Mouse (Mus musculus) olfactory bulb, adult 2 months (tissue): ENCODE data around the gene Fez2. TPM values are rescaled to one million over a fixed set of nuclear protein-coding genes. Genes with fewer than 3 reads are reported as not detected.

Source experiments
- H3K27ac ChIP-seq: fragments of 200-500 bp; 2 replicates; pipeline ENCODE4 v1.5.1; 2012; ENCODE audit warnings: low read depth, low read length; ENCODE audit not compliant: insufficient read depth
- H3K4me1 ChIP-seq: fragments of 200-500 bp; 2 replicates; pipeline ENCODE4 v1.6.1; 2012; ENCODE audit warnings: low read length; ENCODE audit not compliant: control insufficient read depth, insufficient read depth
- H3K4me3 ChIP-seq: fragments of 200-500 bp; 2 replicates; pipeline ENCODE4 v1.5.1; 2012; ENCODE audit warnings: mild to moderate bottlenecking, low read depth, low read length, moderate library complexity; ENCODE audit not compliant: insufficient read depth
- CTCF ChIP-seq: fragments of 200-500 bp; IDR thresholded peaks from 2 replicates; pipeline ENCODE4 v1.5.1; 2012; ENCODE audit warnings: low read depth, mild to moderate bottlenecking, low read length, moderate library complexity; ENCODE audit not compliant: insufficient read depth
- POLR2A ChIP-seq: fragments of 200-500 bp; IDR thresholded peaks from 2 replicates; pipeline ENCODE4 v1.6.1; 2012; ENCODE audit warnings: mild to moderate bottlenecking, low read depth, low read length, moderate library complexity; ENCODE audit not compliant: insufficient read depth
- WGBS: fragments of 180-500 bp; shearing (Covaris S2); methylation state at CpG from one replicate; pipeline ENCODE4 v1.1.7; 2018; 5-methylcytosine and 5-hydroxymethylcytosine counted together
- polyA plus RNA-seq: library from polyadenylated mRNA; stranded (reverse); fragments of >200 nt; gene quantifications from 2 replicates; pipeline ENCODE4 v1.2.4, GENCODE M21; 2012; ENCODE audit warnings: low replicate concordance; ENCODE audit not compliant: missing spikeins, insufficient read depth, insufficient read length

The Fez2 gene
- polyA plus RNA-seq, 1 experiment, result not detected

- Histone ChIP-seq H3K27ac (no peak overlapping the region), H3K4me3 (no peak overlapping the region), H3K4me1 (peaks cover 3% of the 10 kb centered on the region; the same call in 1 of the 2 replicates)
- TF ChIP-seq CTCF (no peak), POLR2A (no peak)
- WGBS, result 64% methylated on average over 4 of the region's 4 CpGs
Observed at GRCm38 (mm10) chr17:78401713-78402112, 16.2 kb downstream of the Fez2 start.

- H3K27ac ChIP-seq, result no peak overlapping the region
- 84% methylated on average over 6 of the region's 6 CpGs for WGBS
Observed at GRCm38 (mm10) chr17:78401311-78401710, 16.6 kb downstream of the Fez2 start.

GRCm38 (mm10) chr17:78400130-78400840 is 17.7 kb downstream of the Fez2 start:
- TF ChIP-seq CTCF, result no peak
- 82% methylated on average over 12 of the region's 12 CpGs for WGBS
- H3K4me1 ChIP-seq, result peaks cover 3% of the 10 kb centered on the region; the same call in 1 of the 2 replicates
- no peak overlapping the region for H3K4me3 ChIP-seq
- no peak overlapping the region for H3K27ac ChIP-seq

More at GRCm38 (mm10) chr17:78401311-78401710, 16.6 kb downstream of the Fez2 start:
- TF ChIP-seq CTCF (no peak), POLR2A (no peak)
- H3K4me3 ChIP-seq, result no peak overlapping the region
- peaks cover 3% of the 10 kb centered on the region; the same call in 1 of the 2 replicates for H3K4me1 ChIP-seq

- TF ChIP-seq CTCF (no peak), POLR2A (no peak)
- Histone ChIP-seq H3K27ac (no peak overlapping the region), H3K4me1 (no peaks in the 10 kb centered on the region), H3K4me3 (no peak overlapping the region)
- 88% methylated on average over 9 of the region's 9 CpGs for WGBS
Observed at GRCm38 (mm10) chr17:78392401-78393087, 25.4 kb downstream of the Fez2 start.

GRCm38 (mm10) chr17:78389573-78389972 is 28.4 kb downstream of the Fez2 start:
- no peak for TF ChIP-seq CTCF
- TF ChIP-seq POLR2A, result no peak
- no peak overlapping the region for H3K27ac ChIP-seq
- WGBS, result 93% methylated on average over 5 of the region's 5 CpGs

GRCm38 (mm10) chr17:78388101-78388847 is 29.7 kb downstream of the Fez2 start:
- no peak for TF ChIP-seq CTCF
- no peak for TF ChIP-seq POLR2A
- no peak overlapping the region for H3K4me3 ChIP-seq
- H3K4me1 ChIP-seq, result no peaks in the 10 kb centered on the region
- WGBS, result 85% methylated on average over 9 of the region's 9 CpGs
- no peak overlapping the region for H3K27ac ChIP-seq

More at GRCm38 (mm10) chr17:78389573-78389972, 28.4 kb downstream of the Fez2 start:
- H3K4me3 ChIP-seq, result no peak overlapping the region
- no peaks in the 10 kb centered on the region for H3K4me1 ChIP-seq

GRCm38 (mm10) chr17:78387665-78388064 is 30.3 kb downstream of the Fez2 start:
- no peak for TF ChIP-seq POLR2A
- TF ChIP-seq CTCF, result no peak
- no peak overlapping the region for H3K27ac ChIP-seq
- WGBS, result 79% methylated on average over 9 of the region's 9 CpGs

GRCm38 (mm10) chr17:78382321-78382720 is 35.6 kb downstream of the Fez2 start:
- 97% methylated on average over 3 of the region's 3 CpGs for WGBS
- Histone ChIP-seq H3K27ac (no peak overlapping the region), H3K4me3 (no peak overlapping the region), H3K4me1 (no peaks in the 10 kb centered on the region)
- TF ChIP-seq CTCF (no peak), POLR2A (no peak)

More at GRCm38 (mm10) chr17:78387665-78388064, 30.3 kb downstream of the Fez2 start:
- Histone ChIP-seq H3K4me1 (no peaks in the 10 kb centered on the region), H3K4me3 (no peak overlapping the region)

- no peak for TF ChIP-seq CTCF
- TF ChIP-seq POLR2A, result no peak
- WGBS, result 91% methylated on average over 11 of the region's 11 CpGs
- Histone ChIP-seq H3K4me1 (no peaks in the 10 kb centered on the region), H3K4me3 (no peak overlapping the region), H3K27ac (no peak overlapping the region)
Observed at GRCm38 (mm10) chr17:78379730-78380245, 38.2 kb downstream of the Fez2 start.
